Mouse (Mus musculus): Measurements from ENCODE around the gene Mogs.

DNA sequence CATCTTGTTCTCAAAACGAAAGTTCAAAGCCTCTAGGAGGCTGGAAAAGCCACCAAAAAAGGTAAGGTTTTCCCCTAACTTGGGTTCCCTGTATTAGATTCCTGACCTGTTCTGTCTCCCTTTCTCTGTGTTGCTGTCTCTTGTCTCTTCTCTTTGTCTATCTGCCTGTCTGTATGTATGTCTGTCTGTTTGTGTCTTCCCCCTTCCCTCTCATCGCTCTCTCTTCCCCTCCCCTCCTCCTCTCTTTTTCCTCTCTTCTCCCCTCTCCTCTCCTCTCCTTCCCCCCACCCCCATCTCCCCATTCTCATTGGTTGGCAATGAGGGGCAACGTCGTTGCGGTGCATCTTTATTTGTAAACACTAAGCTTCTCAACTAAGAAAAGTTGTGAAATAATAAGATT is 10.0 kb downstream of the Mogs start, which contains the start of gene Ino80b:
- TF ChIP-seq CTCF (IDR thresholded peaks at IDR 0.05; ENCODE audit: extremely low read depth, insufficient read depth, low read length) = no peak
- TF ChIP-seq POLR2A (IDR thresholded peaks at IDR 0.05; ENCODE audit: extremely low read depth, insufficient read depth, low read length) = no peak

Data from cortical plate, adult 2 months (tissue).